Mouse (Mus musculus): Measurements from ENCODE around the gene Dpp6. TPM values are rescaled to one million over a fixed set of nuclear protein-coding genes. Genes with fewer than 3 reads are reported as not detected.

The Dpp6 gene
- polyA plus RNA-seq, 1 experiment from 2014 or later: 0.06 TPM

DNA sequence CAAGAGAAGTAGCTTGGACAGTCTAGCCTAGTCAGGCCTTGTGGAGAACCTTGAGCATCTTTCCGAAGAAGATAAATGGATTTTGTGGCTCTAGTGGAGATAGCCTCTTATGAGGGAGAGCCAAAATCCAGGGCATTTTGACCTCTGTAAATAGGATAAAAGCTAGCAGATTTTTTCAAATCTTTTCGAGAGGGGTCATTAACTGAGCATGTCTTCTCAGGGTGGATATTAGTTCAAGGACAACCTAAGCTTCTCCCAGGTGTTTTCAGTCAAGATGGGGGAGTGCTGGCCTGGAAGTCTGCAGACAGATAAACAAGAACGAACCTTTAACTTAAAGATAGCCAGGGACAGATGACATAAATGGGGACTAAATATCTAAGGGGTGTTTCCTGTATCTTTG is 581.4 kb downstream of the Dpp6 start:
- Histone ChIP-seq H3K4me1 (ENCODE audit: insufficient read depth) (no peaks in the 10 kb centered on the region), H3K9me3 (ENCODE audit: low read length) (no peaks in the 10 kb centered on the region), H3K36me3 (replicated peaks; ENCODE audit: insufficient read depth, low read length) (no peaks in the 10 kb centered on the region), H3K4me2 (ENCODE audit: low read depth, low read length) (no peak overlapping the region), H3K9ac (replicated peaks) (no peak overlapping the region), H3K4me3 (ENCODE audit: low read depth, low read length) (no peak overlapping the region), H3K27ac (ENCODE audit: low read depth) (no peak overlapping the region), H3K27me3 (ENCODE audit: insufficient read depth, low read length) (no peaks in the 10 kb centered on the region)
- 61% methylated on average over 3 of the region's 3 CpGs for WGBS (ENCODE audit: insufficient replicate concordance)
- no peak for ATAC-seq
- no peak for DNase-seq
- TF ChIP-seq EP300 (IDR thresholded peaks at IDR 0.05; ENCODE audit: low read depth) (no peak), CTCF (IDR thresholded peaks at IDR 0.05; ENCODE audit: low read depth) (no peak)

DNA sequence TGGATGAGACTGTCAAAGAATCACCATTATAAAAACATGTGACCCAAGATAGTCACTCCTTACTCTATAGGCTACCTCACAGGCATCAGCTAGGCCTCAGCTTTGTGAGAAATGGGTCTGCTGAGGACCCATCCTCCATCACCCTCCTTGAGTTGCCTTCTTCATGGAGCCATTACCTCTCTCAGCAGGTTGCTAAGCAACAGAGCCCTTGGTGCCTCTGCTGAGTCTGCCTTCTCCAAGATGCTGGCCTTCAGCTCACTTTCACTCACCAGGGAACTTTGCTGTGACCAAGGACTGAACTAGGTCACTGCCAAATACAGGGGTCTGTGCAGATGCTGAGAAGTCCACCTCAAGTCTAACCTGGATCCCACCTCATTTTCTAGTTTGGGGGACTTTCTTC is 582.1 kb downstream of the Dpp6 start:
- no peaks in the 10 kb centered on the region for H3K36me3 ChIP-seq (replicated peaks; ENCODE audit: insufficient read depth, low read length)
- ATAC-seq (no peak), DNase-seq (no peak)
- no peak overlapping the region for H3K4me2 ChIP-seq (ENCODE audit: low read depth, low read length)
- H3K27ac ChIP-seq (ENCODE audit: low read depth): no peak overlapping the region
- no peaks in the 10 kb centered on the region for H3K4me1 ChIP-seq (ENCODE audit: insufficient read depth)
- H3K9me3 ChIP-seq (ENCODE audit: low read length): no peaks in the 10 kb centered on the region
- H3K4me3 ChIP-seq (ENCODE audit: low read depth, low read length): no peak overlapping the region
- no peak overlapping the region for H3K9ac ChIP-seq (replicated peaks)
- TF ChIP-seq CTCF (IDR thresholded peaks at IDR 0.05; ENCODE audit: low read depth) (no peak), EP300 (IDR thresholded peaks at IDR 0.05; ENCODE audit: low read depth) (no peak)
- no peaks in the 10 kb centered on the region for H3K27me3 ChIP-seq (ENCODE audit: insufficient read depth, low read length)

DNA sequence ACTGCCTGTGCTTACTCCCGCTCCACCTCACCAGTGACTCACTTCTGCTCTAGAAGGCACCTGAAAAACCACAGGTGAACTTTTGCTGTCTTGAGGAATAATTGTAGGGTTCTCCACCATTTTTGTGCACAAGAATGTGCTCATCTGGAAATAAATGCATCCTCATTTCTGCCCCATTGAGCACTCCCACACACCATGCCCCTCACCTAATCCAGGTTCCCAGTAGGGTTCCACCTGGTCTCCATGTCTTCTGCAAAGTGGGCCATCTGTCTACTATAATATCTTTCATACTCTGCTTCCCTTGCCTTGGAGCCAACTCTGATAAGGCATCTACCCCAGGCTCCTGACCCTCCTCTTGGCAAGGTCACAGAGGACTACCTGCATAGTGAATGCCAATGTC is 585.6 kb downstream of the Dpp6 start:
- H3K27ac ChIP-seq (ENCODE audit: low read depth): no peak overlapping the region
- no peak overlapping the region for H3K9ac ChIP-seq (replicated peaks)
- no peaks in the 10 kb centered on the region for H3K27me3 ChIP-seq (ENCODE audit: insufficient read depth, low read length)
- no peak overlapping the region for H3K4me2 ChIP-seq (ENCODE audit: low read depth, low read length)
- ATAC-seq (no peak), DNase-seq (no peak)
- TF ChIP-seq EP300 (IDR thresholded peaks at IDR 0.05; ENCODE audit: low read depth) (no peak), CTCF (IDR thresholded peaks at IDR 0.05; ENCODE audit: low read depth) (no peak)
- H3K36me3 ChIP-seq (replicated peaks; ENCODE audit: insufficient read depth, low read length): no peaks in the 10 kb centered on the region
- 75% methylated on average over 1 of the region's 1 CpGs for WGBS (ENCODE audit: insufficient replicate concordance)
- no peaks in the 10 kb centered on the region for H3K4me1 ChIP-seq (ENCODE audit: insufficient read depth)
- no peaks in the 10 kb centered on the region for H3K9me3 ChIP-seq (ENCODE audit: low read length)
- H3K4me3 ChIP-seq (ENCODE audit: low read depth, low read length): no peak overlapping the region

DNA sequence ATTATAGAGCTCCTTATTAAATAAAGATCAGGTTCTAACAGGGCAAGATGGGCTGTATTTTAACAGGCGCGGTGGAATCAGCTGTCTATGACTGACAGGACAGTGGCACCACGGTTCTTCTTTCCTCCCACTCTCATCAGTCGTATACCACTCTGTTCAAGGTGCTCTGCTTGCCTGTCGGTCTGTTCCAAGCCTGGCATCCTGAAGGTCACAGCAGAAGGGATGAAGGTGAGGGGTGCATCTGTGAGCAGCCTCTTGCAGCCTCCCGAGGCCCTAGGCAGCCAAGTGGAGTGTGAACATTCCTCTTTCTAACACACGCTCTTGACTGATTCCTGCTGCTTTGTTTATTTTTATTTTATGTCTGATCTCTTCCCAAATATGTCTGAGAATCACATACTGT is 591.9 kb downstream of the Dpp6 start:
- H3K27me3 ChIP-seq (ENCODE audit: insufficient read depth, low read length): no peaks in the 10 kb centered on the region
- H3K9me3 ChIP-seq (ENCODE audit: low read length): no peaks in the 10 kb centered on the region
- no peak overlapping the region for H3K4me2 ChIP-seq (ENCODE audit: low read depth, low read length)
- TF ChIP-seq EP300 (IDR thresholded peaks at IDR 0.05; ENCODE audit: low read depth): no peak
- DNase-seq: no peak
- H3K4me1 ChIP-seq (ENCODE audit: insufficient read depth): no peaks in the 10 kb centered on the region
- H3K4me3 ChIP-seq (ENCODE audit: low read depth, low read length): no peak overlapping the region
- H3K36me3 ChIP-seq (replicated peaks; ENCODE audit: insufficient read depth, low read length): no peaks in the 10 kb centered on the region
- no peak for ATAC-seq
- no peak overlapping the region for H3K9ac ChIP-seq (replicated peaks)
- no peak overlapping the region for H3K27ac ChIP-seq (ENCODE audit: low read depth)
- WGBS (ENCODE audit: insufficient replicate concordance): 64% methylated on average over 7 of the region's 7 CpGs

DNA sequence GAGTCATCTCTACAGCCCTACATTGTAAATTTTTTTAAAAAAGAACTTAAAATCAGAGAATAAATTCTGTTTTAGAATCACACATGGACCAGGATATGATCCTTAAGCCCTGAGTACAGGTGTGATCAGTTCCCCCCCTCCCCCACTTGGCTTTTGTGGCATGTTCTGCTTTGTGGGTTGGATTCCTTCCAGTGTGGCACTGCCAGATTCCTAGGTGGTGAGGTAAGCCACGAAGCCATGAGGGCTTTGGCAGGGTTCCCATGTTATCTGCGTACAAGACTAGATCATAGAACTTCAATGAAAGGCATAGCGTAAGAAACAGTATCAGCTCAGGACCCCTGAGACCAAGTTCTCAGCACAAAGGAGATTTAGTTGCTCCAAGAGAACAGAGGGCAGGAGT is 596.0 kb downstream of the Dpp6 start:
- no peak for TF ChIP-seq CTCF (IDR thresholded peaks at IDR 0.05; ENCODE audit: low read depth)
- TF ChIP-seq EP300 (IDR thresholded peaks at IDR 0.05; ENCODE audit: low read depth): no peak
- Histone ChIP-seq H3K27ac (ENCODE audit: low read depth) (no peak overlapping the region), H3K4me2 (ENCODE audit: low read depth, low read length) (no peak overlapping the region), H3K4me1 (ENCODE audit: insufficient read depth) (no peaks in the 10 kb centered on the region), H3K36me3 (replicated peaks; ENCODE audit: insufficient read depth, low read length) (no peaks in the 10 kb centered on the region), H3K4me3 (ENCODE audit: low read depth, low read length) (no peak overlapping the region), H3K9me3 (ENCODE audit: low read length) (no peaks in the 10 kb centered on the region), H3K27me3 (ENCODE audit: insufficient read depth, low read length) (no peaks in the 10 kb centered on the region), H3K9ac (replicated peaks) (no peak overlapping the region)
- WGBS (ENCODE audit: insufficient replicate concordance): 56% methylated on average over 3 of the region's 3 CpGs
- ATAC-seq (no peak), DNase-seq (no peak)

DNA sequence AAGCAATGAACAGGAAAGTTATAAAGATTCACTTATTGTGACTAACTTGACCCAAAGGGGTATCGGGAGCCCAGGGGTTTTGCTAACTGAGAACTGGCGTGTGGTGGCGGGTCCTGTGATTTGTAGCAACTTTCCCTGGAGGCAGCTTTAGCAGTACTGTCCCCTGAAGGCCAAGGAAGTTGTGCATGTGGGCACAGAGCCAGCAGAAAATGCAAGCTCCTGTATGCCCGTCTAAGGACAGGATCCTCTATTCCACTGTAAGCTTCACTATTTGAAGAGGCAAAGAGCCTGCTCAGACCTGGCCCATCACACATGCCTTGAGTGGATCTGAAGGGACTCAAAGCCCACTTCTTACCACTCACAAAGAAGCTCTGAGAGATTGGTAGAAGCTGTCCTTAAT is 598.5 kb downstream of the Dpp6 start:
- H3K4me1 ChIP-seq (ENCODE audit: insufficient read depth): no peaks in the 10 kb centered on the region
- no peak overlapping the region for H3K9ac ChIP-seq (replicated peaks)
- 69% methylated on average over 4 of the region's 4 CpGs for WGBS (ENCODE audit: insufficient replicate concordance)
- H3K9me3 ChIP-seq (ENCODE audit: low read length): no peaks in the 10 kb centered on the region
- H3K27ac ChIP-seq (ENCODE audit: low read depth): no peak overlapping the region
- H3K36me3 ChIP-seq (replicated peaks; ENCODE audit: insufficient read depth, low read length): no peaks in the 10 kb centered on the region
- no peak for TF ChIP-seq CTCF (IDR thresholded peaks at IDR 0.05; ENCODE audit: low read depth)
- no peak for TF ChIP-seq EP300 (IDR thresholded peaks at IDR 0.05; ENCODE audit: low read depth)
- no peak for DNase-seq
- no peak for ATAC-seq
- no peak overlapping the region for H3K4me3 ChIP-seq (ENCODE audit: low read depth, low read length)
- H3K27me3 ChIP-seq (ENCODE audit: insufficient read depth, low read length): no peaks in the 10 kb centered on the region
- no peak overlapping the region for H3K4me2 ChIP-seq (ENCODE audit: low read depth, low read length)

DNA sequence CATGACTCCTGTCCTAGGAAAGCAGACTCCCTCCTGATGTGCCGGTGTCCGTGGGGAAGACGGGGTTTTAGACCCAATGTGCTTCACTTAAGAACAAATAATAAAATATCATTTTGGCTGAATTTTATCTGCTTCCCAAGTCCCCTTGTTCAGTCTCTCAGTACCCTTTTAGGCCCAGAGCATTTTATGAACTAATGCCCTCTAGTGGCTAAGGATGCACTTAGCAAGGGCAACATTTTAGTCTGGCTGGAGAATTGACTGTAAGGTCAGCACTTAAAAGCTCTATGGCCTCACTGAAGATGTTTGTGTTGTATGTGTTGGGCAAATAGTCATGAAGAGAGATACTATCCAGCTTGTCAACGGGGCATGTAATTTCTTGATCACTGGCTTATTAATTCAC is 599.6 kb downstream of the Dpp6 start:
- Histone ChIP-seq H3K27me3 (ENCODE audit: insufficient read depth, low read length) (no peaks in the 10 kb centered on the region), H3K9me3 (ENCODE audit: low read length) (no peaks in the 10 kb centered on the region), H3K4me2 (ENCODE audit: low read depth, low read length) (no peak overlapping the region), H3K36me3 (replicated peaks; ENCODE audit: insufficient read depth, low read length) (no peaks in the 10 kb centered on the region), H3K9ac (replicated peaks) (no peak overlapping the region), H3K27ac (ENCODE audit: low read depth) (no peak overlapping the region), H3K4me3 (ENCODE audit: low read depth, low read length) (no peak overlapping the region), H3K4me1 (ENCODE audit: insufficient read depth) (no peaks in the 10 kb centered on the region)
- no peak for ATAC-seq
- TF ChIP-seq CTCF (IDR thresholded peaks at IDR 0.05; ENCODE audit: low read depth) (peak; percentile 53), EP300 (IDR thresholded peaks at IDR 0.05; ENCODE audit: low read depth) (no peak)
- 69% methylated on average over 4 of the region's 4 CpGs for WGBS (ENCODE audit: insufficient replicate concordance)
- no peak for DNase-seq

Data from liver, postnatal 0 days (tissue).